Mouse (Mus musculus) urinary bladder, postnatal 36 days (tissue): Measurements from ENCODE around the gene Clip4.

Experiments
- DNase-seq, 2 experiments: peaks; one replicate each; pipeline ENCODE4 v3.0.0; 2022; ENCODE audit warnings: low spot score in 2 of 2, mixed read lengths in 1 of 2

The Clip4 gene

DNA sequence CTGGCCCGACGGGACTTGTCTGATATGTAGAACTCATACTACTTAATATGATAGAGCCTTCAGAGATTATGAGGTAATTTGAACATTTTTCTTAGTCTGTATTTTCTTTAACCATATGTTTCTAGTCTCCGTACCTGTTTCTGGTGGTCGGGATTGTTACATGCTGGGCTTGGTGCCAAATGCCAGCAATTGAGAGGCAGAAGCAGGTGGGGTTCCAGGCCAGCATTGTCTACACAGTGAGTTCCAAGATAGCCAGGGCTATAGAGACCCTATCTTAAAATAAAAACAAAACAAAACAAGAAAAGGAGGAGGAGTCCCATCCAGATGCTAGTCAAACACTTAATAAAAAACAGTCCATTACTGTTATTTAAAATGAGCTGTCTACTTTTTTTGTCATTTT lies 23.3 kb downstream of the Clip4 start:
- DNase-seq: no peak

DNA sequence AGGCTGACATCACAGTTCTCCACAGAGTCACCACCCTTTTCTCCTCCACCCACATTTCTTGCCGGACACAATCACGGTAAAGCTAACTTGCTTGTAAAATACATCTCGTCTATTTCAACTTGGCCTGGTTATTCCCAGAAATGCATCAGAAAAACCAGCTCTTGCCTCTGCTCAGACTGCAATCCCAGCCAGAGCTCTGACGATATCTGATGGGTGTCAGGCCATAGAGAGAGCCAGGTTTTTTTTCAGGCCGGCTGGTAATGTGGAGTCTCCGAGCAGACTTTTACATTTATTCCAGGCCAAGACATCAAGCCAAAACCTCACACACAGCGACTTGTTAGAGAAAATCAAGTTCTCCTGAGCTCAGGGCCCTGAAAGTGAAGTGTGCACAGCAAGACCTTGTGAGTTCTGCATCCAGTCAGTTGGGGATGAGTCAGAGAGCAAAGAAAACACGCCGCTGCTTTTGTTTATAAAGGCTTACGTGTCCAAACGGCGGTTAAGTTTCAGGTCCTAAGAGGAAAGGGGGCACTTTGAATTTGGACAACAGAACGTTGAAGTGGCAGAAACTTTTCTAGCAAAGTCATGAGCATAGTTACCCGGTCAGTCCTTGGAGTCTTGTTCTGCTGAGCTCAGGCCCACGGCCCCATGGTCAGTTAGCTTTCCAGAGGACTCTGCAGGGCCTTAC lies 27.4 kb downstream of the Clip4 start:
- DNase-seq: peak; percentile 14 to 23

DNA sequence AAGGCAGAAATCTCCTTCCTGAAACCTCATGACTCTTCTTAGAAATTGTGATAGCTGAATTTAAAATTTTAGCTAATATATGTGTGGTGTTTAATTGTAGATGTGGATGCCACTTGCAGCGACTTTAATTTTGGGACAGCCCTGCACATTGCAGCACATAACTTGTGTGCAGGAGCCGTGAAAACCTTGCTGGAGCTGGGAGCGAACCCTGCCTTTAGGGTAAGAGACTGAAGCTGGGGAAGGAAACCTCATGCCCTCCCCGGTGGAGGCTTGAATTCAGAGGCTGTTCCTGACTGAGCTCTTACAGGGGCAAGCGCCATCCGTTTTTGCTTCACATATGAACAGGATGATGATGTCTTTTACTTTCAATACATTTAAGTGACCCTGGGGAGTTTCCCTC lies 35.2 kb downstream of the Clip4 start:
- DNase-seq: no peak

DNA sequence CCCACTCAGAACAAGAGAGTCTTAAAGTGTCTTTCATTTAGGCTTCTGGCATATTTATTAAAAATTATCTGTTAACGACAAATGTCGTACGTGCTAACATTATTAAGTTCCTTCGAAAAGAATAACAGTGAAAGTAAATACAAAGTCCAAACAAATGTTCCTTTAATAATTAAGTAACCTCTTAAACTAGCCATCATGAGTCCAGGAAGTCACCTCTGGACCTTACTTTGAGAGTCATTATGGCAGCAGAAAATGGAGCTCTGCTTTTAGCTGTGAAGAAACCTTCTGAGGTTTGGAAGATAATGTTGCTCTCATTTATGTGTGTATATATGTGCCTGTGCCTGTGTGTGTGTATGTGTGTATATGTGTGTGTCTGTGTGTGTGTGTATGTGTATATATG lies 35.6 kb downstream of the Clip4 start:
- DNase-seq: no peak

GRCm38 (mm10) chr17:71811070-71811469 lies 42.8 kb downstream of the Clip4 start:
- no peak for DNase-seq

DNA sequence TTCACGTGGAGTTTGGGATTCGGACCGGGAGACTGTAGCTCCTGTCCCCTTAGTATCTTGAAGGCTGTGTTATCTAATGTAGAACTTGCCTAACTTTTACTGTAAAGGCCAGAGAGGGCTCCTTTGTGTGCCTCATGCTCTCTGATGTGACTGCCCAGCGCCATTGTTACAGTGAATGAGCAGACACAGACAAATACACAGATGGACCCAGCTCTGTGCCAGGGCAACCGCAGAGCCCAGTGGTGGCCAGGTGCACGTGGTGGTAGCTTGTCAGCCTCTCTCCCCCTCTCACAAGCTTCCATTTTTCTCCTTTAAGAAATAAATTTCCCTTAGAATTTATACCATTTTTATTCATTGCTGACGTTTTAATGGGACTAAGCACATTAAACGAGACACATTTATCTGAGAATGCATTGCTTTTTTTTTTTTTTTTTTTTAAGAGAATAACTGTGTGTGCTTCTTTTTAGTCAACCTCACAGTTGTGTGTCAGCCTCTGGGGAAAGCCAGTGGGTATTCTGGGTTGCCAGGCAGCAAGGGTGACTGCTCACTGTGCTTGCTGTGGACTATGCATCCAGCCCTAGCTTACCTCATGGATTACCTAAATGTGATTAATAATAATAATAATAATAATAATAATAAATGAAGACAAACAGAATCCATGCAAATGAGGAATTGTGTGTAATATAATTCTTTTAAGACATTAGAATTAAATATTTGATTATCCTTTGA lies 48.0 kb downstream of the Clip4 start:
- no peak for DNase-seq

- no peak for DNase-seq
Measured at GRCm38 (mm10) chr17:71823622-71824306, 55.5 kb downstream of the Clip4 start.

DNA sequence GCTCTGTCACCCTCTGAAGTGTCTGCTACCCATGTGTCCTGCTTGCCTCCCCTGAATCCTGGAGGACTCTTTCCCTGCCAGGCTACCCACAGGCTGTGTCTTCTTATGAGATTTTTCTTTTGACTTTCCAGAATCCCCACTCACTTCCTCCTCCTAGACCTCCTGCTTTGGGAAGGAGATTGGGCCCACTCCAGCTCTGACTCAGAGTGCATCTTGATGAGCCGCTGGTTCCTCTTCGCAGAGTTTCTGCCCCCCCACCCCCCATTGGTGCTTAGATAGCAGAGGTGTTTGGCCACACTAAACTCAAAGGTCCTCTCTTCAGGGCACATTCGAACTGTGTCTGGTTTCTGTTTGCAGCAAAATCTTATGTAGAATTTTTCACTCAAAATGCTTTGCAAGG lies 58.3 kb downstream of the Clip4 start:
- DNase-seq: no peak

GRCm38 (mm10) chr17:71827627-71828026 lies 59.4 kb downstream of the Clip4 start:
- DNase-seq: no peak

- DNase-seq: no peak
Measured at GRCm38 (mm10) chr17:71828647-71829414, 60.6 kb downstream of the Clip4 start.

GRCm38 (mm10) chr17:71831960-71832359 lies 63.7 kb downstream of the Clip4 start:
- no peak for DNase-seq

DNA sequence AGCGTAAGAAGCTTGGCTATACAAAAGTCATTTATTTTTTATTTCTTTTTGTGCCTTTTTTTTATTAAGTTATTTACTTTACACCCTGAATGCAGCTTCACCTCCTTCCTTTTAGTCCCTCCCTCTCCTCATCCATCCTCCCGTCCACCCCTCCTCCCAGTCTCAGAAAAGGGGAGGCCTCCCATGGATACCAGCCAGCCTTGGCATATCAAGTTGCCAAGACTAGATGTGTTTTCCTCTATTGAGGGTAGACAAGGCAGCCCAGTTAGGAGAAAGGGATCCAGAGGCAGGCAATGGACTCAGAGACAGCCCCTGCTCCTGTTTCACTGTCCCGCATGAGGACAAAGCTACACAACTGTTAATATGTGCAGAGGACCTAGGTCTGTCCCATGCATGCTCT lies 93.9 kb downstream of the Clip4 start:
- DNase-seq: no peak

DNA sequence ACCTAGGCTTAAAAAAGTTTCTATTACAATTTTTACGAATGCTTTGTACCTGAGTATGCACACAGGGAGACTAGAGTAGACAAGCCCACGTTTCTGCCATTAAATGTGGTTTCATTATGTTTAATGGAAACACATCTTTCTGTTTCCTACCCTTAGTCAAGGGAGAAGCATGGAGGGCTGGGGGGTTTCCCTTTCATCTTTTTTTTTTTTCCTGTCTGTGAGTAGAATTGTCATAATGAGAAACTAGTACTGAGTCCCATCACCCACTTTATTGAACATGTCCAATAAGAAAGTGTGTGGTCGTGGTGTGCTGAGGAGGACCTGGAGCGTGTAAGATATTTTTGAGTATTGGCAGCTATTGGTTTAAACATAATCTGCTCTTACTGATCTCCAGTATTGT lies 94.6 kb downstream of the Clip4 start:
- no peak for DNase-seq

GRCm38 (mm10) chr17:71864039-71864438 lies 95.8 kb downstream of the Clip4 start:
- no peak for DNase-seq

DNA sequence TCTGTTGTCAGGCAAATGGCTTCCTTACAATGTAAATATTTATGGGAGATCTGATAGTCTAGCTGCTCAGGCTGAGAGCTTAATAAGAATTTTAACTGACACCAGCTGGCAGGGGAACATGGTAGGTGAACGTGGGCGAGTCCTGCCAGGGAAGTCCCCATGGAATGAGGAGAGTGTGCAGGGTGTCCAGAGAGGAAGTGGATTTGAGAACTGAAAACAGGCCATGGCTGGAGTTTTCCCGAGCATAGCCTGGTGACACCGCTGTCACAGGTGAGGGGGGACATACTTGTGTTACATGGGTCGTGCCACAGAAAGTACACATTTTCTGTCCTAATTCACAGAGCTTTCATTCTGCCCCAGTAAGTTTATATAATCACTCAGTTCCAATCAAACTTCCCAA lies 97.2 kb downstream of the Clip4 start:
- DNase-seq: no peak

DNA sequence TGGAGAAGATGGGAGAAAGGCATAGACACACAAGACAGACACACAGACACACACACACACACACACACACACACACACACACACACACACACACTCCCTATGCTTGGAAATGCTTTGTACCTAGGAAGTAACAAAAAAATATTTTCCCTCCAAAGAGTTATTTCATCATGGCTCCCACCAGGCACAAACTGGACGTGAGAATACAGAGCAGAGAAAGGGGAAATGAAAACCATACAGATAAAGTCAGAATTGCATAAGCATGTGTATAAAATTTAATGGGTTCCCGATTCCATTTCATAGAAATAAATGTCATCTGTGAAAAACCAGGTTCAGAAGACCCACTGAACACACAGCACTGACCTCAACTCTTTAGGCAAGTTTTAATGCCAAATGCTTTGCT lies 99.6 kb downstream of the Clip4 start:
- DNase-seq: no peak

GRCm38 (mm10) chr17:71868828-71869227 lies 100.6 kb downstream of the Clip4 start:
- DNase-seq: no peak

DNA sequence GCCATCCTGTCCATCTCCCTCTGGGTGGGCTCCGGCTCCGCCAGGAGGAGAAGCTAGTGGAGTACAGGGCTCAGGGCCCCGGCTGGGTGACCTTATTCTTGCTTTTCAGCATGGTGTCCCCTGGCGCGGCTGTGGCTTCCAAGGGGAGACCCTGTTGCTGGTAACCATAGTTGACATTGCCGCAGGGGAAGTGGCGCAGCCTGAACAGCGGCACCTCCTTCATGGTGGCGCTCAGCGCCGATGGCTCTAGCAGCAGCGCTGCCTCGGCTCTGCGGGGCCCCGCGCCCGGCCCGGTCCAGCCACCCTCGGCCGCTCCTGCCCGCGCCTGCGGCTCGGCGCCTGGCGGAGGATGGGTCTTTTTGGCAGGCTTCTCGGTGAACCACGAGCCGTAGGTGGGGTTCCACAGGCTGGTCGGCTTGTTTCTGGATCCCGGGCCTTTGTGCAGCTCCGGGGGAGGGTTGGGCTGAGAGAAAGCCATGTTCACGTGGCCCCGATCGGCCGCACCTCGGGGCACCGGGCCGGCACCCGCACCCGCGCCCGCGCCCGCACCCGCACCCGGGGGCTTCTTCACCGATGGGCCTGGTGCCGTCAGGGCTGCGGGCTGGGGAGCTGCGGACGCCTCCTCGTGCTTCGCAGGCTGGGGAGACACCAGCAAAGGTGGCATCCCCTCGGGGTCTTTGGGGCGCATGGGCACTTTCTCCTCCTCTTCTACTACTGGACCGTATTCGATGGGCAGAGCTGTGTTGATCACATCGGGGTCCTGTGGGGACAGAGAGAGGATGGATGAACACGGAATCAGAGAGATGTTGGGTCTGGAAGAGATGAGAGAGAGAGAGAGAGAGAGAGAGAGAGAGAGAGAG lies 101.3 kb downstream of the Clip4 start:
- DNase-seq: peak in 1 of 2 experiments; percentile 2

GRCm38 (mm10) chr17:71870232-71870621 lies 102.0 kb downstream of the Clip4 start:
- no peak for DNase-seq

- no peak for DNase-seq
Measured at GRCm38 (mm10) chr17:71870641-71871040, 102.4 kb downstream of the Clip4 start.

- no peak for DNase-seq
Measured at GRCm38 (mm10) chr17:71871981-71872380, 103.7 kb downstream of the Clip4 start.
